Mouse (Mus musculus) liver, embryonic 16.5 days (tissue): ENCODE results near the gene Smurf2. TPM values are rescaled to one million over a fixed set of nuclear protein-coding genes. Genes with fewer than 3 reads are reported as not detected.
A peak's percentile ranks its signal among the peaks of the same experiment; 100 is the strongest.

Experiments used
- microRNA-seq: library from miRNA; unstranded; fragments of <30 nt; microRNA quantifications from one replicate; pipeline ENCODE4, GENCODE M21; 2016
- polyA plus RNA-seq: library from polyadenylated mRNA; unstranded; fragments of >200 nt; fragmentation: Nextera tagmentation; extraction: Ambion mirVana; gene quantifications from 2 replicates; pipeline ENCODE4 v1.2.1, GENCODE M21; 2015

Smurf2 gene
- polyA plus RNA-seq, 1 experiment from 2014 or later: 3.3 TPM

Small RNA genes within 50 kb of the gene (microRNA-seq; reads per million reads assigned to microRNA genes)
- gene Gm25994 (not detected), gene Gm27322 (1.2 reads per million), gene Mir3064 (10.6 reads per million, percentile 28 among the genes with 10 or more reads in this experiment)

Other genes starting within 250 kb of the Smurf2 start
- 8.4 and 9.5 TPM in 2 replicates for gene Pecam1, start 170.1 kb downstream of the Smurf2 start, polyA plus RNA-seq
- 2.0 and 2.7 TPM in 2 replicates for gene Milr1, start 169.5 kb downstream of the Smurf2 start, polyA plus RNA-seq
- 4.0 and 4.5 TPM in 2 replicates for gene Polg2, start 141.2 kb downstream of the Smurf2 start, polyA plus RNA-seq
- gene Ddx5, start 131.5 kb downstream of the Smurf2 start, polyA plus RNA-seq: 118 and 124 TPM in 2 replicates
- gene Cep95, start 131.5 kb downstream of the Smurf2 start, polyA plus RNA-seq: 8.6 and 10.0 TPM in 2 replicates
- 216 and 237 TPM in 2 replicates for gene Kpna2, start 78.8 kb upstream of the Smurf2 start, polyA plus RNA-seq
- 2.2 TPM in 2 replicates for gene 1810010H24Rik, start 105.0 kb upstream of the Smurf2 start, polyA plus RNA-seq
- 7.1 and 8.0 TPM in 2 replicates for gene Bptf, start 211.4 kb upstream of the Smurf2 start, polyA plus RNA-seq